Mouse (Mus musculus): ENCODE results near the gene Gatm. TPM values are rescaled to one million over a fixed set of nuclear protein-coding genes. Genes with fewer than 3 reads are reported as not detected.

Gene Gatm
- polyA plus RNA-seq, 1 experiment from 2014 or later, result 10.4 TPM

DNA sequence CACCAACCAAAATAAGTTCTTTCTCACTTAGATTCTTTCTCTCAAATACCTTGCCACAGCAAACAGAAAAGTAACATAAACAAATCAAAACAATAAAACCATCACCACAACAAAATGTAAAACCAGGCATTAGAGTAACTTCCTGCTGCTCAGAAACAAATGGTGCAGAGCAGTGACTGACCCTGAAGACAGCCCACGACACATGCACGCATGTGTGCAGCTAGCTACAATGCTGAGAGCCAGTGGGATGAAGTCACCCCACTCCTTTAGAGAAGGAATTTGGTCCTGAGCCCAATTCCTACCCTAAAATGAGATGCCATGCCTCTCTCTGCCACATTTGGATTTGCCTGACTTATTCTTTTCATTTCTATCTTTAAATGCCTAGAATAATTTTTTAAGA is 9.7 kb downstream of the Gatm start:
- H3K27me3 ChIP-seq (ENCODE audit: control insufficient read depth, insufficient read depth, low read length), result no peaks in the 10 kb centered on the region
- DNase-seq (ENCODE audit: low spot score) (no peak), ATAC-seq (replicated peaks; ENCODE audit: insufficient number of reproducible peaks, low FRiP score, low TSS enrichment, low read depth) (no peak)
- no peaks in the 10 kb centered on the region for H3K36me3 ChIP-seq (replicated peaks; ENCODE audit: control insufficient read depth, insufficient read depth, low read depth, low read length)
- H3K4me2 ChIP-seq (ENCODE audit: low read depth, low read length), result no peak overlapping the region
- no peaks in the 10 kb centered on the region for H3K4me1 ChIP-seq (ENCODE audit: control insufficient read depth, insufficient read depth, low read length)
- 84% methylated on average over 2 of the region's 2 CpGs for WGBS
- H3K27ac ChIP-seq (replicated peaks; ENCODE audit: low read depth, low read length), result no peak overlapping the region
- H3K4me3 ChIP-seq (ENCODE audit: low read depth, low read length), result no peak overlapping the region
- H3K9me3 ChIP-seq (replicated peaks; ENCODE audit: control insufficient read depth, low read length), result no peaks in the 10 kb centered on the region
- H3K9ac ChIP-seq (replicated peaks; ENCODE audit: low read length), result no peak overlapping the region

DNA sequence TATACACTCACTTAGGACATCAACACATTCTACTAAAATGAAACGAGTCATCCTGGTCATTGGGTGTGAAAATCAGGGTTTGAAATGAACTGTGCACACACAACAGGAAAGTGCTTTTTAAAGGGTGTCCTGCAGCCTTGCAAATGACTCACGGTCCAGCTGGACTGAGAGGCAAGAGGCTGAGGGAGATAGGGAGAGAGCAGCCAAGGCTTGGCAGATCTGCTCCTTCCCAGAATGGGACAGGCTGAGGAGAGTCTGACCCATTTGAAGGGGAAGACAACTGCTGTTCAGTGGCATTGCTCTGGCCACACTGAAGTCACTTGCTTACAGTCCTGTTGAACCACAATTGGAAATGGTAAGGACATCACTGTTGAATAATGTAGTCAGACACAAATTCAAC is 11.4 kb downstream of the Gatm start:
- ATAC-seq (replicated peaks; ENCODE audit: insufficient number of reproducible peaks, low FRiP score, low TSS enrichment, low read depth), result no peak
- 83% methylated on average over 2 of the region's 2 CpGs for WGBS

DNA sequence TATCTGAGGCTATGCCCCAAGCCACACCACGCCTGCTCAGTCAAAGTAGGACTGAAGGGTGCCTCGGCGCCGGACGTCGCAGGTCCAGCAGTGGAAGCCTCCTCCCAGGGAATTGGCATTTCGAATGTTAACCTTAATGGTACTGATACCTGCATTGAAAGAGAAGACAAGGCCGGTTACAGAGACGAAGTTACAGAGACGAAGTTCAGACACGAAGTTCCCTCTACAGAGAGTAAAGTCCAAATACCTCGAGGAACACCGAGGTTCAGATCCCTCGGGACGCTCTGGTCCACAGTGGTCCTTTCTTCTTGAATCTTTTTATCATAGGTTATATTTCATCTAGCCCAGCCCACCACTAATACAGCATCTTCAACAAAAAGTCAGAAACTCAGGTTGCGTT is 15.6 kb downstream of the Gatm start:
- Histone ChIP-seq H3K4me1 (ENCODE audit: control insufficient read depth, insufficient read depth, low read length) (no peaks in the 10 kb centered on the region), H3K4me2 (ENCODE audit: low read depth, low read length) (no peak overlapping the region), H3K27me3 (ENCODE audit: control insufficient read depth, insufficient read depth, low read length) (no peaks in the 10 kb centered on the region), H3K4me3 (ENCODE audit: low read depth, low read length) (no peak overlapping the region), H3K27ac (replicated peaks; ENCODE audit: low read depth, low read length) (no peak overlapping the region), H3K9me3 (replicated peaks; ENCODE audit: control insufficient read depth, low read length) (no peaks in the 10 kb centered on the region), H3K9ac (replicated peaks; ENCODE audit: low read length) (no peak overlapping the region), H3K36me3 (replicated peaks; ENCODE audit: control insufficient read depth, insufficient read depth, low read depth, low read length) (no peaks in the 10 kb centered on the region)
- ATAC-seq (replicated peaks; ENCODE audit: insufficient number of reproducible peaks, low FRiP score, low TSS enrichment, low read depth) (no peak), DNase-seq (ENCODE audit: low spot score) (no peak)
- WGBS, result 93% methylated on average over 16 of the region's 16 CpGs

More for the DNA sequence above, 11.4 kb downstream of the Gatm start:
- H3K27ac ChIP-seq (replicated peaks; ENCODE audit: low read depth, low read length), result no peak overlapping the region
- H3K36me3 ChIP-seq (replicated peaks; ENCODE audit: control insufficient read depth, insufficient read depth, low read depth, low read length), result no peaks in the 10 kb centered on the region
- no peaks in the 10 kb centered on the region for H3K27me3 ChIP-seq (ENCODE audit: control insufficient read depth, insufficient read depth, low read length)
- no peak overlapping the region for H3K4me2 ChIP-seq (ENCODE audit: low read depth, low read length)
- no peak overlapping the region for H3K9ac ChIP-seq (replicated peaks; ENCODE audit: low read length)
- no peak for DNase-seq (ENCODE audit: low spot score)
- H3K9me3 ChIP-seq (replicated peaks; ENCODE audit: control insufficient read depth, low read length), result no peaks in the 10 kb centered on the region
- H3K4me1 ChIP-seq (ENCODE audit: control insufficient read depth, insufficient read depth, low read length), result no peaks in the 10 kb centered on the region
- no peak overlapping the region for H3K4me3 ChIP-seq (ENCODE audit: low read depth, low read length)

DNA sequence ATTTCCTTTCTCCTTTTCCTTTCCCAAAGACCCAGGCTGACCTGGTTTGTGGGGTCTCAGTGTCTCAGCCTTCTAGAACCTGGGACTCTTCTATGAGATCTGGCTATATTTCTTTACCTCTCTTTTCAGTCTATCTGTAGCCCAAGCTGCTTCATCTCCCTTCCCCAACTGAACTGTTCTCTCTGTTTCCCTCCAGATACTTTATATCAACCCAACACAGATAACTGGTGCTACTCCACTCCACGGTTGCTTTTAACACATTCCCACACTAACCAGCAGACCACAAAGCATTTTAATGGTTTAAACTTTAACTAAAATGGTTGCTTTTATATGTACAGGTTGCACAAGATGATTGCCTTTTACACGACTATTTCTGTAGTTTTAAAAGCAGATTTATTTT is 19.9 kb downstream of the Gatm start:
- no peak overlapping the region for H3K9ac ChIP-seq (replicated peaks; ENCODE audit: low read length)

DNA sequence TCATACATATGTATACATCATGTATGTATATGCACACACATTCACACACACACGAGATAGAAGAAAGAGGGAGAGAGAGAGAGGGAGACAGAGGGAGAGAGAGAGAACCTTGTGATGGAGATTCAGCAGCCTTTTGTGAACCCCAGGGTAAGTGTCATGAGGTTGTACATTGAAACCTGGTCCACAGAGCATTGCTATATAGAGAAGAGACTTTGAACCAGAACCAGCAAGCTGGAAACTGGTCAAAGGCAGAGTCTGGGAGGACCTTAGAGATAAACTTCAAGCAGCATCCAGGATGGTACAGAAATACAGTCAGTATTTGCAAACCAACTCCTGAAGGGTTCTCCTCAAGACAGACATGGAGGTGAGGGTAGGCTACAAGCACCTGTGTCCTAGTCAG is 20.8 kb downstream of the Gatm start:
- Histone ChIP-seq H3K36me3 (replicated peaks; ENCODE audit: control insufficient read depth, insufficient read depth, low read depth, low read length) (no peaks in the 10 kb centered on the region), H3K27ac (replicated peaks; ENCODE audit: low read depth, low read length) (no peak overlapping the region), H3K4me2 (ENCODE audit: low read depth, low read length) (no peak overlapping the region), H3K4me1 (ENCODE audit: control insufficient read depth, insufficient read depth, low read length) (no peaks in the 10 kb centered on the region), H3K9ac (replicated peaks; ENCODE audit: low read length) (no peak overlapping the region), H3K9me3 (replicated peaks; ENCODE audit: control insufficient read depth, low read length) (no peaks in the 10 kb centered on the region), H3K4me3 (ENCODE audit: low read depth, low read length) (no peak overlapping the region), H3K27me3 (ENCODE audit: control insufficient read depth, insufficient read depth, low read length) (no peaks in the 10 kb centered on the region)
- ATAC-seq (replicated peaks; ENCODE audit: insufficient number of reproducible peaks, low FRiP score, low TSS enrichment, low read depth), result no peak
- DNase-seq (ENCODE audit: low spot score), result no peak
- 73% methylated on average over 1 of the region's 1 CpGs for WGBS

More for the DNA sequence above, 19.9 kb downstream of the Gatm start:
- H3K36me3 ChIP-seq (replicated peaks; ENCODE audit: control insufficient read depth, insufficient read depth, low read depth, low read length), result no peaks in the 10 kb centered on the region
- H3K27ac ChIP-seq (replicated peaks; ENCODE audit: low read depth, low read length), result no peak overlapping the region
- no peaks in the 10 kb centered on the region for H3K4me1 ChIP-seq (ENCODE audit: control insufficient read depth, insufficient read depth, low read length)
- no peaks in the 10 kb centered on the region for H3K9me3 ChIP-seq (replicated peaks; ENCODE audit: control insufficient read depth, low read length)
- no peaks in the 10 kb centered on the region for H3K27me3 ChIP-seq (ENCODE audit: control insufficient read depth, insufficient read depth, low read length)
- no peak overlapping the region for H3K4me2 ChIP-seq (ENCODE audit: low read depth, low read length)
- no peak for DNase-seq (ENCODE audit: low spot score)
- no peak for ATAC-seq (replicated peaks; ENCODE audit: insufficient number of reproducible peaks, low FRiP score, low TSS enrichment, low read depth)
- WGBS, result 73% methylated on average over 2 of the region's 2 CpGs
- no peak overlapping the region for H3K4me3 ChIP-seq (ENCODE audit: low read depth, low read length)

DNA sequence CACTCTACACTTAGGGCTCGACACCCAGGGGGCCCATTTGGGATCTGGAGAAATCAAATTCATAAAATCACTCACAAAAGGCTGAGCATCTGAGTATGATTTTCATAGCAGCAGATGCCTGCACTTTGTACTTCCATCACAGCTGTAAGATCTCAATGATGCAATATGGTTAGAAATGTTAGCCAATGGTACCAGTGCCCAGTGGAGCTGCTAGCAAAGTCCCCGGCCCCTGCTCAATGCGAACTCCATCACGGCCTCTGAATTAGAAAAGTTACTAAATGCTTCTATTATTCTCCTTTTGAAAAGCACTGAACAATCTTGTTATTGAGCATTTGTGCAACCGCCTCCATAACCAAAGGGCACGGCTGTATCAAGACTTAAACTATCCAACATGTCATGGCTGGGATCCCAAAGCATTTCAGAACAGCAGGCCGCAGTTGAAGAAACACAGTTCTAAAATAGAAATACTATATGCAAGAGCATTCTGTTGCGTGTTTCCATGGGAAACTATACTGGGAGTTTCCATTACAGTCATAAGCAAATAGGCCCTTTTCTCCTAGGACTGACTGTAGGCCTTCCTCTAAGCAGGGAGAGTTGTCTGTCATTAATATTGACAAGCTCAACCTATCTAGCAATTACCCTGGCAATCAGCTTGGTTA is 23.1 kb downstream of the Gatm start:
- ATAC-seq (replicated peaks; ENCODE audit: insufficient number of reproducible peaks, low FRiP score, low TSS enrichment, low read depth) (no peak), DNase-seq (ENCODE audit: low spot score) (no peak)
- no peak overlapping the region for H3K9ac ChIP-seq (replicated peaks; ENCODE audit: low read length)
- 87% methylated on average over 8 of the region's 8 CpGs for WGBS
- no peaks in the 10 kb centered on the region for H3K36me3 ChIP-seq (replicated peaks; ENCODE audit: control insufficient read depth, insufficient read depth, low read depth, low read length)
- H3K4me2 ChIP-seq (ENCODE audit: low read depth, low read length), result no peak overlapping the region
- no peak overlapping the region for H3K4me3 ChIP-seq (ENCODE audit: low read depth, low read length)
- no peaks in the 10 kb centered on the region for H3K4me1 ChIP-seq (ENCODE audit: control insufficient read depth, insufficient read depth, low read length)
- H3K27ac ChIP-seq (replicated peaks; ENCODE audit: low read depth, low read length), result no peak overlapping the region
- H3K9me3 ChIP-seq (replicated peaks; ENCODE audit: control insufficient read depth, low read length), result no peaks in the 10 kb centered on the region
- H3K27me3 ChIP-seq (ENCODE audit: control insufficient read depth, insufficient read depth, low read length), result no peaks in the 10 kb centered on the region

DNA sequence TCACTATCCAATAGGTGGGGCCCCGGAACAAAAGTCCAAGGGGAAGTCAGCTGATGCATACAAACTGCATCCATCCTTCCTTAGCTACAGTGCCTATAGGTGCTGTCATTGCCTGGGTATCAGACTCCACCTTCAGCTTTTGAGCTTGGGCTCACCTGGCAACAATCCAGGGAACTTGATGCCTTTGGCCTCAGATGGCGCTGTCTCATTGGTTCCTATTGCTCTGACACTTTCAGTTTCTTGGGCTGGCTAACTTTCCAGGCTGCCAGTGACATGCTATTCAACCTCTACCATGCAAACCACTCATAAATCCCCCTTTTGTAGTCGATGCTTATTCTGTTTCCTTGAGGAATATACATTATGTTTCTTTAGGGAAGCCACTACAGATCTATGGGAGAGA is 24.8 kb downstream of the Gatm start:
- Histone ChIP-seq H3K4me2 (ENCODE audit: low read depth, low read length) (no peak overlapping the region), H3K4me1 (ENCODE audit: control insufficient read depth, insufficient read depth, low read length) (no peaks in the 10 kb centered on the region), H3K27me3 (ENCODE audit: control insufficient read depth, insufficient read depth, low read length) (no peaks in the 10 kb centered on the region), H3K4me3 (ENCODE audit: low read depth, low read length) (no peak overlapping the region), H3K9ac (replicated peaks; ENCODE audit: low read length) (no peak overlapping the region), H3K9me3 (replicated peaks; ENCODE audit: control insufficient read depth, low read length) (no peaks in the 10 kb centered on the region), H3K36me3 (replicated peaks; ENCODE audit: control insufficient read depth, insufficient read depth, low read depth, low read length) (no peaks in the 10 kb centered on the region), H3K27ac (replicated peaks; ENCODE audit: low read depth, low read length) (no peak overlapping the region)
- ATAC-seq (replicated peaks; ENCODE audit: insufficient number of reproducible peaks, low FRiP score, low TSS enrichment, low read depth), result no peak
- DNase-seq (ENCODE audit: low spot score), result no peak
- WGBS, result 62% methylated on average over 3 of the region's 3 CpGs

DNA sequence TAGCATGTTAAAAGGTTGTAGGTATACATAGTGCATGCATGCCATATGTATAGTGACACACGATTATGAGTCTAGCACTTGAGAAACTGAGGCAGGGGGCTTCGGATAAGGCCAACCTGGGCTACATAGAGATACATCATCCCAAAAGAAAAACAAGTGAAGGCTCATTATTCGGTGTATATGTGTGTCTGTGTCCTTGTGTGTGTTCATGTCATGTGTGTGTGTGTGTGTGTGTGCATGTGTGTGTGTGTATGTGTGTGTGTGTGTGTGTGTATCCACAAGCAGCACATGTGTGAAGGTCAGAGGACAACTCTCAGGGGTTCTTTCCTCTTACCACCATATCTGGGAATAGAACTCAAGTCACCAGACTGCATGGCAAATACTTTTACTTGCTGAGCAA is 28.8 kb downstream of the Gatm start:
- Histone ChIP-seq H3K9ac (replicated peaks; ENCODE audit: low read length) (no peak overlapping the region), H3K27me3 (ENCODE audit: control insufficient read depth, insufficient read depth, low read length) (no peaks in the 10 kb centered on the region), H3K27ac (replicated peaks; ENCODE audit: low read depth, low read length) (no peak overlapping the region), H3K4me3 (ENCODE audit: low read depth, low read length) (no peak overlapping the region), H3K4me1 (ENCODE audit: control insufficient read depth, insufficient read depth, low read length) (no peaks in the 10 kb centered on the region), H3K36me3 (replicated peaks; ENCODE audit: control insufficient read depth, insufficient read depth, low read depth, low read length) (no peaks in the 10 kb centered on the region), H3K9me3 (replicated peaks; ENCODE audit: control insufficient read depth, low read length) (no peaks in the 10 kb centered on the region), H3K4me2 (ENCODE audit: low read depth, low read length) (no peak overlapping the region)
- no peak for ATAC-seq (replicated peaks; ENCODE audit: insufficient number of reproducible peaks, low FRiP score, low TSS enrichment, low read depth)
- DNase-seq (ENCODE audit: low spot score), result no peak
- WGBS, result 95% methylated on average over 3 of the region's 3 CpGs
